Mouse (Mus musculus): Measurements from ENCODE around the gene Mtx3.
"Not testable (repeated sequence)": the region's sequence is repeated elsewhere in the genome, so short reads cannot be mapped to it uniquely, and the experiment has no call there.

Mtx3 gene

GRCm38 (mm10) chr13:92844586-92845221, at the start of gene Mtx3:
Gene Mtx3 (plus strand): TSS chr13:92844760.
- peak; percentile 85 for DNase-seq (ENCODE audit: low spot score)

DNA sequence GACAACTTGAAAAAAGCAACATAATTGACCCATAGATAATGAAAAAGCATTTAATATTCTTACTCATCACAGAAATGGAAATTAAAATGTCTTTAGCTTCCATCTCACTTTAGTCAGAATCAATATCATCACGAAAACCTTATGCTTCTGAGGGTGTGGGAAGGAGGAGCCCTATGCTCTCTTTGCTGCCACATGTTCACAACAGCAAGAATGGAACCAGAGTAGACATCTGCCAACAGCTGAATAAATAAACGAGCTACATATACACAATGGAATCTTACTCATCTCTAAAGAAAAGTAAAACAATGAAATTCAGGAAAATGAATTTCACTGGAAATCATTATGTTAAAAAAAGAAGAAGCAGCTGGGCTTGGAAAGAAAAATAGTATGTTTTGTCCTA, 45.7 kb upstream of the Mtx3 start:
- DNase-seq (ENCODE audit: low spot score) = no peak

DNA sequence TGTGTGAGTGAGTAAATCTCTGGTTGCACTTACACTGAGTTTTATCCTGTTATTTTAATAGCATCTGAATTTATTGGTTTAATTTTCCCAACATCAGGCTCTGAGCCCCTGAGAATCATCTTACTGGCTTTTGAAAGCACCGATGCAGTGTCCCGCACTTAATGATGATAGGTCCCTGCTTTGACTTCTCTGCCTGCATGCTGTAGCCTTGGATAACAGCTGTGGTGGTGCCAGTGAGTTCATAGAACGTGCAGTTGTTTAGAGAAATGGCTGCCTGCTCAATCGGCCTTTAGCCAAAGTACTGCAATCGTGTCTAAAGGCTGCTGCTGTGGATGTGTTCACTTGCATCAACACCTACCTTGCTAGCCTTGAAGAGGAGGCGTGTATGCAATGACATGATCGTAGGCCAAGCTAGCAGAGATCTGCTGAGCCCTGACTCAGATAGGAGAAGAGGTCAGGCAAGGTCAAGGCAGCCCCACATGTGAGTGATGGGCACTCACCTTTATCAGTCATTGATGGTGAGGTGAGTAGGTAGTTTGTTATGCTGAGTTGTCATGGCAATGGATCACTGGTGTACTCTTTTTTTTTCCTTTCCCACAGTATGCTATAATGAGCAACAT, 45.1 kb upstream of the Mtx3 start:
- DNase-seq (ENCODE audit: low spot score) = no peak

- no peak for DNase-seq (ENCODE audit: low spot score)
Measured at GRCm38 (mm10) chr13:92806785-92807184, 37.8 kb upstream of the Mtx3 start.

DNA sequence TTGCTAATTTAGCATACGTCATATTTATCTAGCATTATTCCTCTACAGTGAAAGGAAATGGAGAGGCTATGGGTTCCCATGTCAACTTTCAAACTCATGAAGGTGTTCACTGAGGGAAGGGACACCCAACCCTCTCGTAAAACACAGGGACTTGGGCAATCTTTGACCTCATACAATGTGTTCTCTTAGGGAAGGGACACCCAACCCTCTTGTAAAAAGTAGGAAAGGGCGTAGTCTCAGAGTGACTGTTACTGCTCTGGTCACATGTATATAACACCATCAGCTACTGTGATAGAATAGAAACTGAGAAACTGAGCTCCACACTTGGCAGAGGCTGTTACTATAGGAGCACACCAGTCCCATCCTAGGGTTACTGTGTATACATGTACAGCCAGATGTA, 36.7 kb upstream of the Mtx3 start:
- DNase-seq (ENCODE audit: low spot score) = no peak

GRCm38 (mm10) chr13:92810592-92810991, 34.0 kb upstream of the Mtx3 start:
- DNase-seq (ENCODE audit: low spot score) = not testable (repeated sequence)

GRCm38 (mm10) chr13:92816329-92816728, 28.2 kb upstream of the Mtx3 start:
- DNase-seq (ENCODE audit: low spot score) = no peak

DNA sequence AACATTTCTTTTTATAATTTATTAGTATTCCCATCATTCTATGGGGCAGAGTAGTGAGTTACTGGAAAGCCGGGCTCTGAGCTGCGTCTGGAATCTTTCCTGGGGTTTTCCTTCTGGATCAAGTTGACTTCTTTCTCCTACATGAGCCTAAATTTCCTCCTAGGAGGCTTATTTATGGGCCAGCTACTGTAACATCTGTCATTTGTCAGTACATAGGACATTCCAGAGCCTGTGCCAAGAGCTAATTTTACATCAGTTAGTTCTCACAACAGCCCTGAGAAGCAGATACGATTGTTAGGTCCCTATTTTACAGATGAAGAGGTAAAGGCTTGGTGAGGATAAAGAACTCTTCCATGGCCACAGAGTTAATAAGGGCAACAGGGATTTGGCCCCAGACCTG, 27.2 kb upstream of the Mtx3 start:
- DNase-seq (ENCODE audit: low spot score) = no peak

DNA sequence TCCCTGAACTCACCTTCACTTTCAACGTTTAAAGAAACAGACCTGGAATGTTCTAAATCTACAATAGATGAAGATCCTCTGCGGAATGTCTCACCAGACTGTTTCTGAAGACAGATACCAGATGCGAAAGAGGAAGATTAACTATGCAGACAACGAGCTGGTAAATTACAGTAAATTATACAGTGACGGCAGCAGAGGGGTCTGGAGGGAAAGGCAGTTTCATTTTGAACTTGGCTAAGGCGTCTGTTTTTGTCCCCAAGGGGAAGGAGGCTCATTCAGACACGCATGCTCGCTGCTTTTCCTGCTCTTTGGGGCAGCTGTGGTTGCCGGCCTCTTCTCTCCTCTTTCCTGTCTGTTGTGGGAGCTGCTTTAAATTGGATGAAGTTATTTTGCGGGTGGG, 15.7 kb upstream of the Mtx3 start:
- DNase-seq (ENCODE audit: low spot score) = no peak

DNA sequence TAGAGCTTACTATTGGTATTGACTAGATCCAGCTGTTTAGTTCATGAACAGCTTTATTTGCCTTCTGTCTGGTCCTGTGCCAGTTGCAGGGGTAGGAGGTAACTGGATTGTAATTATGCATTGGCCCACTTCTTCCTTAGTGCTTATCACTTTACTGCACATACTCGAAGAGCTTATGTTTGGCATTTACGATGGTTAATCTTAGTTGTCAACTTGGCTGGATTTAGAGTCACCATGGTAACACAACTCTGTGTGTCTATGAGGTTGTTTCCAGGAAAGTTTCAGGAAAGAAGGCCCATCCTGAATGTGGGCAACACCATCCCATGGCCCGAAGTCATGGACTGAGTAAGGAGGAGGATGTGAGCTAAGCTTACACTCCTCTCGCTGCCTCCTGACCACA, 11.4 kb upstream of the Mtx3 start:
- DNase-seq (ENCODE audit: low spot score) = no peak

GRCm38 (mm10) chr13:92846438-92846837, 1.9 kb downstream of the Mtx3 start:
- no peak for DNase-seq (ENCODE audit: low spot score)

DNA sequence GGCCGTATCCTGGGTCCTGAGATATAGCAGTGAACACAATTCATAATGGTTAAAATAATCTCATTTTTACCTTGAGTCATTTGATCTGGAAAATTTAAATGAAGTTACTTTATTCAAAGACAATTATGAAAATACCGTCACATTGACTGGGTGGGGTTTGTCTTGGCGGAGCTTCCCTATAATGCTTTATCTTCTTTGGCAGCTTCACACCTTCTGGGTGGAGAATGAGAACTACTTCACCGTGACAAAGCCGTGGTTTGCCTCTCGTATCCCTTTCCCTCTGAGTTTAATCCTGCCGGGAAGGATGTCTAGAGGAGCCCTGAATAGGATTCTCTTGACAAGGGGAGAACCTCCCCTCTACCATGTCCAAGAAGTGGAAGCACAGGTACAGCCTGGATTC, 2.8 kb downstream of the Mtx3 start:
- DNase-seq (ENCODE audit: low spot score) = no peak

GRCm38 (mm10) chr13:92848002-92848401, 3.4 kb downstream of the Mtx3 start:
- no peak for DNase-seq (ENCODE audit: low spot score)

GRCm38 (mm10) chr13:92855901-92856300, 11.3 kb downstream of the Mtx3 start:
- no peak for DNase-seq (ENCODE audit: low spot score)

- DNase-seq (ENCODE audit: low spot score) = no peak
Measured at GRCm38 (mm10) chr13:92858808-92859207, 14.2 kb downstream of the Mtx3 start.

DNA sequence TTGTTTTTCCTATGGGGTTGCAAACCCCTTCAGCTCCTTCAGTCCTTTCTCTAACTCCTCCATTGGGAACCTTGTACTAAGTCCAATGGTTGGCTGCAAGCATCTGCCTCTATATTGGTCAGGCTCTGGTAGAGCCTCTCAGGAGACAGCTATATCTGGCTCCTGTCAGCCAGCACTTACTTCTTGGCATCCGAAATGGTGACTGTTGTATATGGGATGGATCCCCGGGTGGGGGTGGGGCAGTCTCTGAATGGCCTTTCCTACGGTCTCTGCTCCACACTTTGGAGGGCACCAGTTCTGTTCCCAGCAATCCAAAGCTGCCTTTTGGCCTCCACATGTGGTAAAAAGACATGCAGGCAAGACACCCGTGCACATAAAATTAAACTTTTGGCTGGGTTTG, 15.4 kb downstream of the Mtx3 start:
- no peak for DNase-seq (ENCODE audit: low spot score)

DNA sequence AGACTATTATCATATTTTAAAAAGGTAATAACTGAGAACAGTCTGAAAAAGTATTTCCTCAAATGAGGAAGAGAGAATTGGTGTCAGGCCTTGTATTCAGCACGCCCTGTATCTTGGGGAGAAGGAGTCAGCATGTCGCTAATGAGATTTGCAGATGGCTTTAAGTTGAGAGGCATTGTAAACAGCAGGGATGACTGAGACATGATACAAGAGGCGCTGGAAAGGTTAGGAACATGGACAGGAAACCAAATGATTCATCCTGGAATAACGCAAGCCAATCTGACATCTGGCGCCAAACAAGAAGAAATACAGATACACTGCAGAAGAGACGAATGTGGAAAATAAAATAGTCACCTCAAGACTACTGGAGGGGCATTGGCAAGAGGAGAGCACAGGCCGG, 20.8 kb downstream of the Mtx3 start:
- DNase-seq (ENCODE audit: low spot score) = no peak

GRCm38 (mm10) chr13:92866680-92867079, 22.1 kb downstream of the Mtx3 start:
- DNase-seq (ENCODE audit: low spot score) = no peak

- no peak for DNase-seq (ENCODE audit: low spot score)
Measured at GRCm38 (mm10) chr13:92879514-92879913, 35.0 kb downstream of the Mtx3 start.

GRCm38 (mm10) chr13:92879933-92880332, 35.4 kb downstream of the Mtx3 start:
- DNase-seq (ENCODE audit: low spot score) = no peak

DNA sequence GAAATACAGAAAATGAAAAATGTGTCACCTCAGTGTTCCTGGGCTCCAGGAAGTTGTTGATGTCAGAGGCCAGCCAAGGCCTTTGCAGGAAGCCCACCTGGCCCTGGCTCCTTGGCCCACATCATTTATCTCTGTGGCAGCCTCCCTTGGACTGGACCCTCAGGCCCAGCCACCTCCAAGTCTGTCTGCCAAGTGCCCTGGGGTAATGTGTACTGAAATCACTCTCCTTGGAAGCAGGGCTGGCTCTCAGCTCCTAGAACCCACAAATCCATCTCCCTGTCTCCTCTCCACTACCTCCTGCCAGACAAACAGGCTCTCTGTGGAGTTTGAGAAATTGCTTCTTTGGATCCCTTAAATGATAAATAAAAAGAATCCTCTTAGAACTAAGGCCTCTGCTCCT, 36.0 kb downstream of the Mtx3 start:
- no peak for DNase-seq (ENCODE audit: low spot score)

DNA sequence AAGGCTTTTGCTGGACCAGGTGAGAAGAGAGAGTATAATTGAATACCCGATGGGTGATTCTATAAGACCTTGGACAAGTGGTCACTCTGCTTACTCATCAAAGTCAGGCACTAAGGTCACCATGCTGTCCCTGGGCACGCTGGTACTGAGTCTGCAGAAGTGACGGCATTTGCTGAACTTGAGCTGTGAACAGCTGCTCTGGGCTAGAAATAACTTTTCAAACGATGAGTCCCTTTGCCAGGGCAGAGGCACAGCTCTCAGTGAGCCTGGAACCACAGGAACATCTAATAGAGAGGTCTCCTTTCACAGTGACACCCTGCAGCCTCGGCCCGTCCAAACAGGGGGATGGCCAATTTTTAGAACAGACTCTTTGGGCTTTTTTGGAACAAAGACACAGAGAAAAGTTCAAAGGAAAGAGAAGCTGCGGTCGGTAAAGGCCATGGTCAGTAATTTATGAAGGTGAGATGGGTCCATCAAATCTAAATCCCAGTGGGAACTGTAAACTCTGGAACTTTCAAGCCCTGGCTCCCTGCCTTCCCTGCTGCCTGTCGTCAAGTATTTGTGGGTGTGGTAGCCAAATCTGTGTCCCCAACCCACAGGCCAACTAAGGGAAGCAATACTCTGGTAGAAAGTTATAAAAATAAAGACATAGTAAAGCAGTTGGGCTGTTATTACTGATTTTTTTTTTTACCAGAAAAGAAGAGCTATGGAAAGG, 37.9 kb downstream of the Mtx3 start:
- DNase-seq (ENCODE audit: low spot score) = no peak

DNA sequence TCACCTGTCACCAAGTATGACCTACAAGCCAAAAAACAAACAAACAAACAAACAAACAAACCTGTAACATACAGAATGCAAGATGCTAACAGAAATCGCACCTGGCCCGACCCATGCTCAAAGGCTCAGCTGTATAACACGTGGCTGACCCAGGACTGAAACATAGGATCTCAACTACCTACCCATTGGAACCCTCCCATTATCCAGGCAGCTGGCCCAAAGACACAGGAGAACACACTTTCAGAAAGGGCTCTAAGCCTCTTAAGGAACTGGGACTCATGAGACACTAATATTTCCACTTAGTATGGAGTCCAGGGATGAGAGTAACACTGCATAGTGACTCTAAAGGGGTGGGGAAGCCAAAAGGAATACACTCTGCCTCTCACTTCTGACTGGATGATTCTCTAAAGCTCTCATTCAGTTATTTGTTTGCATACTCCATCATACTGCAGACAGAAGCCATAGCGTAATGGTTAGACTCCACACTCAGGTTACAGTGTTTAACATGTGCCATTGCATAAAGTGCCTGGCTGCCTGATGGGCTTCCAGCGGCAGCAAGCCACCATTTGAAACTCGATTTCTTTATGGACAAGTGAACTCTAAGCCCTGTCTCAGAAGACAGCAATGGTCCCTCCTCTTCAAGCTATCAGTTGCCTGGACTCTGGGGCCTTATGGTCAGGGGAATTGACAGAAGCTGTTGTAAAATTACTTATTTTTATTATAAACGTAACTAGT, 38.6 kb downstream of the Mtx3 start:
- no peak for DNase-seq (ENCODE audit: low spot score)

Measured in ovary, postnatal 36 days (tissue).